Mouse (Mus musculus): ENCODE measurements around the gene Nxnl1.

Nxnl1 gene

GRCm38 (mm10) chr8:71515043-71515442, 51.4 kb downstream of the Nxnl1 start:
- DNase-seq (ENCODE audit: low spot score), result no peak

DNA sequence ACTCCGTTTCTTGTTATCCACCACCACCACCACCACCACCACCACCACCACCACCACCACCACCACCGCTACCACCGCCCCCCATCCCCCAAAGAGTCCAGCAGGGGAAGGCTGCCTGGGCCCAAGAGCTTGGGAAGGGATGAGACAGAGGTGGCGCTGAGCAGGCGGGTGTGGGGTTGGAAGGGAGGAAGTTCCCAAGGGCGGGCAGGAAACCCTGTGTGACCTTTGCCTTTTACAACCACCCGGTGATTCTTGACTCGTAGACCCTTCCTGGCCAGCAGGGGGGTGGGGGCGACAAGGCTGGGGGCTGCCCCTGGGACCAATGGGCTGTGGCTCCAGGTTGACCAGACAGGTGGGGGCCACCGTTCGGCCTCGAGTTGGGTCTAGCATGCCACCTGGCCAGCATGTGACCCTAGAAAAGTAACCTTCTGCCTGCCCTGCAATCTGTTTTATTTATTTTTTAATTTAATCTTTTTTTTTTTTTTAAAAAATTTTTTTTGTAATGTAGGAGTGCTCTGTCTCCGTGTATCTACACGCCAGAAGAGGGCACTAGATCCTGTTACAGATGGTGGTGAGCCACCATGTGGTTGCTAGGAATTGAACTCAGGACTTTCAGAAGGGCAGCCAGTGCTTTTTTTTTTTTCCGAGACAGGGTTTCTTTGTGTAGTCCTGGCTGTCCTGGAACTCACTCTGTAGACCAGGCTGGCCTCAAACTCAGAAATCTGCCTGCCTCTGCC, 53.2 kb downstream of the Nxnl1 start:
- no peak for DNase-seq (ENCODE audit: low spot score)

DNA sequence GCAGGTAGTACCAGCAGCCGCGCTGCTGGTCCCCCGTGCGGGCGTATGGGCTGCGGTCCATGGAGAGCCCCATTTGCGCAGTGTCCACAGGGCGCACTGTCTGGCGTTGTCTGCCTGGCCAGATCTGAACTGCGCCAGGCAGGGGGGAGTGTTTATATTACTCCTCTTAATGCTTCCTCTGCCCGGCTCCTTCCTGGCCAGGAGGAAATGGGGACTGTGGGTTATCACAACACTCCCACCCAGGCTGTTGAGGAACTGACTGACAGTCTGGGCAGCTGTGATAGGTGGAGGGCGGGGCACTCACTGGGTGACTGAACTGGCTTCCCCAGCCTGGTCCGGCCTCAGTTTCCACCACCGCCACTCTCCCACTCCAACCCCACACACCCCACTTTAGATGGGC, 54.8 kb downstream of the Nxnl1 start, which contains the start of gene Plvap:
TSS of gene Plvap (minus strand) at position 109 of the 400 bp plus-strand sequence.
- DNase-seq (ENCODE audit: low spot score), result no peak
